Mouse (Mus musculus) B cell, adult 2 months (primary cell): ENCODE measurements around the gene Tmem33.

Experiments used
- DNase-seq, 2 experiments: peaks; one replicate each; pipeline ENCODE4 v3.0.0; 2022

Tmem33 gene

GRCm38 (mm10) chr5:67258473-67258872 lies 1.9 kb upstream of the Tmem33 start:
- DNase-seq, result no peak

- DNase-seq, result no peak
Measured at GRCm38 (mm10) chr5:67260159-67260530, 220 bp upstream of the Tmem33 start.

GRCm38 (mm10) chr5:67262964-67263363 lies 2.6 kb downstream of the Tmem33 start:
- no peak for DNase-seq

GRCm38 (mm10) chr5:67266106-67266505 lies 5.7 kb downstream of the Tmem33 start:
- peak; percentile 23 to 27 for DNase-seq

- no peak for DNase-seq
Measured at GRCm38 (mm10) chr5:67269309-67269708, 8.9 kb downstream of the Tmem33 start.

GRCm38 (mm10) chr5:67279407-67279806 lies 19.0 kb downstream of the Tmem33 start:
- no peak for DNase-seq

GRCm38 (mm10) chr5:67279840-67280239 lies 19.5 kb downstream of the Tmem33 start:
- DNase-seq, result no peak

GRCm38 (mm10) chr5:67280400-67280799 lies 20.0 kb downstream of the Tmem33 start:
- DNase-seq, result no peak

GRCm38 (mm10) chr5:67295029-67295428 lies 34.7 kb downstream of the Tmem33 start:
- no peak for DNase-seq

GRCm38 (mm10) chr5:67295682-67296081 lies 35.3 kb downstream of the Tmem33 start:
- DNase-seq, result no peak

GRCm38 (mm10) chr5:67296171-67296570 lies 35.8 kb downstream of the Tmem33 start:
- DNase-seq, result no peak

GRCm38 (mm10) chr5:67297026-67297813 lies 36.9 kb downstream of the Tmem33 start:
- no peak for DNase-seq

GRCm38 (mm10) chr5:67299847-67300412 lies 39.6 kb downstream of the Tmem33 start:
- DNase-seq, result no peak

- no peak for DNase-seq
Measured at GRCm38 (mm10) chr5:67300926-67301597, 40.7 kb downstream of the Tmem33 start.

GRCm38 (mm10) chr5:67301722-67302331 lies 41.5 kb downstream of the Tmem33 start:
- peak; percentile 26 to 33 for DNase-seq

- no peak for DNase-seq
Measured at GRCm38 (mm10) chr5:67303816-67304215, 43.5 kb downstream of the Tmem33 start.

GRCm38 (mm10) chr5:67306698-67307521 lies 46.5 kb downstream of the Tmem33 start, which contains the start of gene Slc30a9:
TSS of gene Slc30a9 (plus strand) at chr5:67306955.
- DNase-seq, result peak; percentile 95 to 96

GRCm38 (mm10) chr5:67307659-67308222 lies 47.4 kb downstream of the Tmem33 start:
- DNase-seq, result no peak

GRCm38 (mm10) chr5:67311811-67312521 lies 51.6 kb downstream of the Tmem33 start:
- DNase-seq, result no peak

- no peak for DNase-seq
Measured at GRCm38 (mm10) chr5:67312522-67312851, 52.1 kb downstream of the Tmem33 start.

- DNase-seq, result no peak
Measured at GRCm38 (mm10) chr5:67321656-67322268, 61.4 kb downstream of the Tmem33 start.
